Mouse (Mus musculus): ENCODE results near the gene Ammecr1. TPM values are rescaled to one million over a fixed set of nuclear protein-coding genes. Genes with fewer than 3 reads are reported as not detected.

Ammecr1 gene
- polyA plus RNA-seq, 1 experiment, result 0.87 TPM

GRCm38 (mm10) chrX:142965236-142966007 lies 1.1 kb downstream of the Ammecr1 start:
- Histone ChIP-seq H3K4me1 (ENCODE audit: control insufficient read depth, insufficient read depth, insufficient read length, low read length) (no peaks in the 10 kb centered on the region), H3K27ac (replicated peaks; ENCODE audit: low read depth, low read length) (no peak overlapping the region), H3K4me3 (ENCODE audit: insufficient read depth, low read depth, low read length) (peak overlapping the region; percentile 99)

- Histone ChIP-seq H3K4me1 (ENCODE audit: control insufficient read depth, insufficient read depth, insufficient read length, low read length) (no peaks in the 10 kb centered on the region), H3K4me3 (ENCODE audit: insufficient read depth, low read depth, low read length) (no peak overlapping the region), H3K27ac (replicated peaks; ENCODE audit: low read depth, low read length) (no peak overlapping the region)
These were observed 6.1 kb downstream of the Ammecr1 start for GRCm38 (mm10) chrX:142960434-142960833.

- Histone ChIP-seq H3K4me1 (ENCODE audit: control insufficient read depth, insufficient read depth, insufficient read length, low read length) (no peaks in the 10 kb centered on the region), H3K4me3 (ENCODE audit: insufficient read depth, low read depth, low read length) (no peak overlapping the region), H3K27ac (replicated peaks; ENCODE audit: low read depth, low read length) (no peak overlapping the region)
These were observed 6.7 kb downstream of the Ammecr1 start for GRCm38 (mm10) chrX:142959674-142960307.

GRCm38 (mm10) chrX:142928430-142928829 lies 38.1 kb downstream of the Ammecr1 start:
- Histone ChIP-seq H3K4me1 (ENCODE audit: control insufficient read depth, insufficient read depth, insufficient read length, low read length) (no peaks in the 10 kb centered on the region), H3K27ac (replicated peaks; ENCODE audit: low read depth, low read length) (no peak overlapping the region), H3K4me3 (ENCODE audit: insufficient read depth, low read depth, low read length) (no peak overlapping the region)

- Histone ChIP-seq H3K4me3 (ENCODE audit: insufficient read depth, low read depth, low read length) (no peak overlapping the region), H3K27ac (replicated peaks; ENCODE audit: low read depth, low read length) (no peak overlapping the region), H3K4me1 (ENCODE audit: control insufficient read depth, insufficient read depth, insufficient read length, low read length) (no peaks in the 10 kb centered on the region)
These were observed 49.1 kb downstream of the Ammecr1 start for GRCm38 (mm10) chrX:142917394-142917793.

- H3K4me3 ChIP-seq (ENCODE audit: insufficient read depth, low read depth, low read length), result no peak overlapping the region
- H3K27ac ChIP-seq (replicated peaks; ENCODE audit: low read depth, low read length), result no peak overlapping the region
- no peaks in the 10 kb centered on the region for H3K4me1 ChIP-seq (ENCODE audit: control insufficient read depth, insufficient read depth, insufficient read length, low read length)
These were observed 49.8 kb downstream of the Ammecr1 start for GRCm38 (mm10) chrX:142916719-142917118.

- Histone ChIP-seq H3K4me1 (ENCODE audit: control insufficient read depth, insufficient read depth, insufficient read length, low read length) (no peaks in the 10 kb centered on the region), H3K27ac (replicated peaks; ENCODE audit: low read depth, low read length) (no peak overlapping the region), H3K4me3 (ENCODE audit: insufficient read depth, low read depth, low read length) (no peak overlapping the region)
These were observed 52.3 kb downstream of the Ammecr1 start for GRCm38 (mm10) chrX:142914208-142914607.

- Histone ChIP-seq H3K27ac (replicated peaks; ENCODE audit: low read depth, low read length) (no peak overlapping the region), H3K4me1 (ENCODE audit: control insufficient read depth, insufficient read depth, insufficient read length, low read length) (no peaks in the 10 kb centered on the region), H3K4me3 (ENCODE audit: insufficient read depth, low read depth, low read length) (no peak overlapping the region)
These were observed 62.7 kb downstream of the Ammecr1 start for GRCm38 (mm10) chrX:142903854-142904253.

GRCm38 (mm10) chrX:142902599-142902998 lies 63.9 kb downstream of the Ammecr1 start:
- Histone ChIP-seq H3K27ac (replicated peaks; ENCODE audit: low read depth, low read length) (no peak overlapping the region), H3K4me3 (ENCODE audit: insufficient read depth, low read depth, low read length) (no peak overlapping the region), H3K4me1 (ENCODE audit: control insufficient read depth, insufficient read depth, insufficient read length, low read length) (no peaks in the 10 kb centered on the region)

- H3K4me1 ChIP-seq (ENCODE audit: control insufficient read depth, insufficient read depth, insufficient read length, low read length), result no peaks in the 10 kb centered on the region
- H3K27ac ChIP-seq (replicated peaks; ENCODE audit: low read depth, low read length), result no peak overlapping the region
- H3K4me3 ChIP-seq (ENCODE audit: insufficient read depth, low read depth, low read length), result no peak overlapping the region
These were observed 64.6 kb downstream of the Ammecr1 start for GRCm38 (mm10) chrX:142901915-142902314.

- Histone ChIP-seq H3K4me1 (ENCODE audit: control insufficient read depth, insufficient read depth, insufficient read length, low read length) (no peaks in the 10 kb centered on the region), H3K27ac (replicated peaks; ENCODE audit: low read depth, low read length) (no peak overlapping the region), H3K4me3 (ENCODE audit: insufficient read depth, low read depth, low read length) (no peak overlapping the region)
These were observed 68.1 kb downstream of the Ammecr1 start for GRCm38 (mm10) chrX:142898295-142898887.

GRCm38 (mm10) chrX:142897477-142898000 lies 69.0 kb downstream of the Ammecr1 start:
- Histone ChIP-seq H3K4me1 (ENCODE audit: control insufficient read depth, insufficient read depth, insufficient read length, low read length) (no peaks in the 10 kb centered on the region), H3K27ac (replicated peaks; ENCODE audit: low read depth, low read length) (no peak overlapping the region), H3K4me3 (ENCODE audit: insufficient read depth, low read depth, low read length) (no peak overlapping the region)

GRCm38 (mm10) chrX:142895316-142895715 lies 71.2 kb downstream of the Ammecr1 start:
- no peak overlapping the region for H3K4me3 ChIP-seq (ENCODE audit: insufficient read depth, low read depth, low read length)
- H3K27ac ChIP-seq (replicated peaks; ENCODE audit: low read depth, low read length), result no peak overlapping the region
- no peaks in the 10 kb centered on the region for H3K4me1 ChIP-seq (ENCODE audit: control insufficient read depth, insufficient read depth, insufficient read length, low read length)

GRCm38 (mm10) chrX:142885962-142886361 lies 80.6 kb downstream of the Ammecr1 start:
- no peak overlapping the region for H3K27ac ChIP-seq (replicated peaks; ENCODE audit: low read depth, low read length)
- no peak overlapping the region for H3K4me3 ChIP-seq (ENCODE audit: insufficient read depth, low read depth, low read length)
- H3K4me1 ChIP-seq (ENCODE audit: control insufficient read depth, insufficient read depth, insufficient read length, low read length), result no peaks in the 10 kb centered on the region

- Histone ChIP-seq H3K27ac (replicated peaks; ENCODE audit: low read depth, low read length) (no peak overlapping the region), H3K4me1 (ENCODE audit: control insufficient read depth, insufficient read depth, insufficient read length, low read length) (no peaks in the 10 kb centered on the region)
These were observed 82.9 kb downstream of the Ammecr1 start for GRCm38 (mm10) chrX:142883593-142883992.

More at GRCm38 (mm10) chrX:142883593-142883992, 82.9 kb downstream of the Ammecr1 start:
- no peak overlapping the region for H3K4me3 ChIP-seq (ENCODE audit: insufficient read depth, low read depth, low read length)
